Mouse (Mus musculus) 416B (cell line): ENCODE measurements at regions not wholly inside any gene's neighbourhood (a gene's known extent, or its start where the extent isn't known, plus 50 kb on each side); places are given as distances from the start of the nearest gene placed in this dataset.
A peak's percentile ranks its signal among the peaks of the same experiment; 100 is the strongest.
"Not testable (repeated sequence)": the region's sequence is repeated elsewhere in the genome, so short reads cannot be mapped to it uniquely, and the experiment has no call there.

ENCODE experiments used
- DNase-seq: peaks from one replicate; pipeline ENCODE4 v3.0.0; 2011; ENCODE audit warnings: low read depth

DNA sequence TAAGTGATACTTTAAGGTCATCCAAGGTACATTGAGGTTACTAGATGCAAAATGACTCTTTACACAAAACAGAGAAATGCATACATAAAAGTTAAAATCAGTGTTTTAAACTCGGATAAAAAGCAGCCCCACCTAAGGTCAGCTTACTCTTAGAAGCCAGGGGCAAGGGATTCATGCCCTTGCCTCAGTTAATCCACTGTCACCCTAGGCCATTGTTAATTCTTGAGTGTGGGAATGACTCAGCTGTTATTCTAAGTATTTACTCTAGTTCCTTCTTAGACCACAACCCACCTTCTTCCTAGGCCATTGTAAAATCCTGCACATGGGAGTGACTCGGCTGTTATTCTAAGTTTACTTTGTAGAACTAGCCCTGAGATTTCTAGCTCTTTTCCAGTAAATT is 64.1 kb upstream of the Ces1h start:
- not testable (repeated sequence) for DNase-seq

DNA sequence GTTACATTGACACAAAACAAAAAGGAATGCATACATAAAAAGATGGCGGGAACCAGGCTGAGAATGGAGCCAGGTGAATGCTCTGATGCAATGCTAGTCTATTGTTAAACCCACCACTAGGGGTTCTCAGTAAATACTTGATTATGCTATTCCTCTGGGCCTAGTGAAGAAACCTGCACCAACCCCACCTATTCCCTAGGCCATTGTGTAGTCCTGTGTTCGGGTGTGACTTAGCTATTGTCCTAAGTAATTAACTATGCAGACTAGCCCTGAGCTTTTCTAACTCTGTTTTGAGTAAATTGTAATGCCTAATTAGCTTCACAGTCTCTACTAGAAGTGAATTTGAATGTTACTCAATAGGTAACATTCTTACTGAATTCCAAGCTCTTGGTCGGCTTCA is 62.4 kb upstream of the Ces1h start:
- no peak for DNase-seq

DNA sequence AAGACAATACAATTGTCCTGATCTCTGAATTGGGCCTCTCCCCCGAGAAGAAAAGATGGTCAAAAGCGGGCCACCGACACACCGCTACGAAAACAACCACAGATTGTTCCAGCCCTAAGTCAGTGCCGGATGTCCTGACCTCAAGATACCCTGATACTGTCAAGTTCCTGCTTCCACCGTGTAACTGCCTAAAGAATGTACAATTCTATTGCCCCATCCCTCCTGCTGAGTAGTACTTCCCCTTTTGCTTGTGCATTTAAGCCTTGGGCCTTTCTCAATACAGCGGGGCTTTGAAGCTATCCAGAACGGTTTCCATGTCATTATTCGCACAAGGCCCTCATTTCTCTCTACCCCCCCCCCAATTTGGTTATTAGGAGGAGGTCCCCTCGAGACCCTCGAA is 57.1 kb upstream of the Ces1h start:
- DNase-seq, result not testable (repeated sequence)

DNA sequence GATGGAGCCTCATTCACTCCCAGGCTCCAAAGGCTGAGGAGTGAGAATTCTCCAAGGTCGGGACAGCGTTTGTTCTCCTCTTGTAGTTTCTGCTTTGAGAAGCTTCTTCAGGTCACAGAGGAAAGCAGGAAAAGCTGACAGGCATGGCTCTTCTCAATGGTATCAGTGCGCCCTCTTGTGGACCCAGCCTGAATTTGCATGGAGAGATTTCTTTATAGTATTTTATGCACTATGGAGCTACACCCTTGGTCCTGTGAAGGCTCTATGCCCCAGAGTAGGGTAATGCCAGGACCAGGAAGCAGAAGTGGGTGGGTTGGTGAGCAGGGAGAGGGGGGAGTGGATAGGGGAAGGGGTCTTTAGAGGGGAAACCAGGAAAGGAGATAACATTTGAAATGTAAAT is 51.1 kb upstream of the Ces1h start:
- peak; percentile 61 for DNase-seq
